Mouse (Mus musculus): ENCODE results near the gene Necab3. TPM values are rescaled to one million over a fixed set of nuclear protein-coding genes. Genes with fewer than 3 reads are reported as not detected.

Necab3 gene
- polyA plus RNA-seq, 1 experiment from 2014 or later: 2.5 TPM

DNA sequence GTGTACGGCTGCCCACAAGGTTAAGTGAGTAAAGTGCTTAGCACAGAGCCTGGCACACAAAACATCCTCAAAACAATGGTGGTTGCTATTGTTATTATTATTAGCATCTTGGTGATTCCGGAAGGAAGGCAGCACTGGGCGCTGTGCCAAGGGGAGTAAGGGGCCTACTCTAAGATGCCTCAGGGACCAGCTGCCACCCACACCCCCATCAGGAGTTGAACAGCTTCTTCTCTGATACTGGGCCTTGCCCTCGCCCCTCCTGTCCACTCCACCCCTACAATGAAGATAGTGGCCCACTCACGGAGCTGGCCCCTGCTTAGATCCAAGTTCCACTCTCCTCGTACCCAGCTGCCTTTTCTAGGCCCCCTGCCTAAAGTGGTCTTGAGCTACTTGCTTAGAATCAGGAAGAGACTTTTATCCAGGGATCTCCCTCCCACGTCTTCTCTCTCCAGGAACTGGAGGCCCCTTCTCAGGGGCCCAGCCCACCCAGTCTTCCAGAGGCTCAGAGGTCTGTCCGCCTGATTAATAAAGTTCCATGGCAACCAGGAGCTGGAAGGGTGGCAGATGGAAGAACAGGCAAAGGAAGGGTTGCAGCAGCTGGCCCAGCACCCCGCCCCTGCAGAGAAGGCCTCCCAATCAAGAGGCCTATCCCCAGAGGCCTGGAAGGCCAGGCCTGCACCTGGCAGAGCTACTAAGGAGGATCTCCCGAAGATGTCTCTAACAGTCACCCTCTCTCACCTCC, 9.8 kb upstream of the Necab3 start:
- peaks cover 40% of the 10 kb centered on the region for H3K4me1 ChIP-seq (ENCODE audit: control insufficient read depth, insufficient read depth, low read length)
- peak; percentile 13; the same call in 1 of the 2 replicates for ATAC-seq (ENCODE audit: low FRiP score, low TSS enrichment)
- peak overlapping the region; percentile 88 for H3K9ac ChIP-seq (ENCODE audit: low read depth, low read length)

DNA sequence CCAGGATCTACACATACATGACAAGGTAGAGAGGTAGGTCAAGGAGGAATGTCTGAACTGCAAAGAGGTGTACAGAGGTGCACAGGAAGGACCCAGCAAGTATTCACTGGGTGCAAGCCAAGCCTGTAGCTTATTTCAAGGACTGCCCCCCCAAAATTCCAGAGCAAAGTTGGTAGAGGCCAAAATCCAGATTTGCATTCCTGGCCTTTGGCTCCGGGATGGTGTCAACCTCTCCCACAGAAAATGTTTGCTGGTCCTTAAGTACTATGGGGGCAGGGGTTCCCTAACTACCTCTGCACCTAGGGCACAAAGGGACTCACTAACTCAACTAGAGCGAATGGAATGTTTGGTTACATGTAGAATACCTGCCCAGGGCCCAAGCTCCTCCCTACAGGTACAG, 9.1 kb upstream of the Necab3 start:
- H3K4me3 ChIP-seq (ENCODE audit: low read length): peak overlapping the region; percentile 76
- H3K27me3 ChIP-seq (ENCODE audit: control insufficient read depth, insufficient read depth, low read length): no peaks in the 10 kb centered on the region
- no peaks in the 10 kb centered on the region for H3K9me3 ChIP-seq (ENCODE audit: control insufficient read depth, low read length)
- H3K9ac ChIP-seq (ENCODE audit: low read depth, low read length): peak overlapping the region; percentile 88; the same call in 1 of the 2 replicates
- peaks cover 40% of the 10 kb centered on the region for H3K4me1 ChIP-seq (ENCODE audit: control insufficient read depth, insufficient read depth, low read length)
- H3K4me2 ChIP-seq (replicated peaks; ENCODE audit: low read depth, low read length): peak overlapping the region; percentile 55
- peaks cover 17% of the 10 kb centered on the region for H3K36me3 ChIP-seq (ENCODE audit: control insufficient read depth, insufficient read depth, low read length)
- no peak for ATAC-seq (ENCODE audit: low FRiP score, low TSS enrichment)
- H3K27ac ChIP-seq (ENCODE audit: low read depth, low read length): peak overlapping the region; percentile 77; the same call in 1 of the 2 replicates
- WGBS: 68% methylated on average over 2 of the region's 2 CpGs

More for the DNA sequence above, 9.8 kb upstream of the Necab3 start:
- no peaks in the 10 kb centered on the region for H3K27me3 ChIP-seq (ENCODE audit: control insufficient read depth, insufficient read depth, low read length)
- peak overlapping the region; percentile 76 for H3K4me3 ChIP-seq (ENCODE audit: low read length)
- H3K36me3 ChIP-seq (ENCODE audit: control insufficient read depth, insufficient read depth, low read length): peaks cover 10% of the 10 kb centered on the region; the same call in 1 of the 2 replicates
- H3K27ac ChIP-seq (ENCODE audit: low read depth, low read length): peak overlapping the region; percentile 77
- WGBS: 19% methylated on average over 10 of the region's 10 CpGs
- H3K9me3 ChIP-seq (ENCODE audit: control insufficient read depth, low read length): no peaks in the 10 kb centered on the region
- peak overlapping the region; percentile 55 for H3K4me2 ChIP-seq (replicated peaks; ENCODE audit: low read depth, low read length)

DNA sequence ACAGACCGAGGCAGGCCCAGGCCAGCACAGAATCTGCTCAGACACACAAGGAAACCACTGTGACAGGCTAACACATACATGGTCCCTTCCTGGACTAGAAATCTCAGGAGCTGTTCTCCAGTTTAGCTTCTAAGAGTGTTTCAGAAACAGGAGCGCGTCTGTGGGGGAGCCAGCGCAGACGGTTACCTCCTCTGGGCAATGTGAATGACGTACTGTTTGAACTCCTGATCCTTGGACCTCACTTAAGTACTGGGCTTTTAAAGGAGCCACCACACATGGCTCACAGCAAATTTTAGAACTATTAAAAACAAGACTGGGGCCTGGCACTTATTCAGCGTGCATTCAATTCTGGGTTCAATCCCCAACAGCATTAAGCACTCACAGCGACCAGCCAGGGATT, 8.0 kb upstream of the Necab3 start:
- WGBS: 37% methylated on average over 8 of the region's 8 CpGs
- no peak overlapping the region for H3K4me3 ChIP-seq (ENCODE audit: low read length)
- 0 out of 2 replicates have a peak overlapping the region, but pooled peaks have one; percentile 8 for H3K9ac ChIP-seq (ENCODE audit: low read depth, low read length)

DNA sequence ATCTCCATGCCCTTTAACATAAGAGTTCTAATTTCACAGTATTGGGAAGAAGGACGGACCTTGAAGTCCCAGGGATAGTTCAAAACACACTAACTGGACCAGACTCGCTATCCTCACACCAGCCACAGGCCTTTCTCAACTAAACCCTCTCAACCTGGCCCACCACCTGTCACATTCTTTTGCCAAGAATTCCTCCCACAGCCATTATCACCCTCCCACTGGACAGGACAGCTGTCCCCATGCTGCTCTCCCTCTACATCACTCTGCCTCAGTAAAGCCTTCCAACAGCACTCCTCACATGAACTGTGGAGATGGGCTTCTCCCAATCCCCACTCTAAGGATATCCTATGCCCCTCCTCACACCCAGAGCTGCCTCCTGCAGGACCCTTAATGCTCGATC, 6.9 kb upstream of the Necab3 start:
- H3K9ac ChIP-seq (ENCODE audit: low read depth, low read length): no peak overlapping the region
- H3K36me3 ChIP-seq (ENCODE audit: control insufficient read depth, insufficient read depth, low read length): peaks cover 35% of the 10 kb centered on the region
- no peak for ATAC-seq (ENCODE audit: low FRiP score, low TSS enrichment)
- H3K4me1 ChIP-seq (ENCODE audit: control insufficient read depth, insufficient read depth, low read length): peaks cover 33% of the 10 kb centered on the region
- H3K4me3 ChIP-seq (ENCODE audit: low read length): no peak overlapping the region
- H3K27ac ChIP-seq (ENCODE audit: low read depth, low read length): no peak overlapping the region
- H3K4me2 ChIP-seq (replicated peaks; ENCODE audit: low read depth, low read length): no peak overlapping the region
- no peaks in the 10 kb centered on the region for H3K9me3 ChIP-seq (ENCODE audit: control insufficient read depth, low read length)
- WGBS: 57% methylated on average over 3 of the region's 3 CpGs
- H3K27me3 ChIP-seq (ENCODE audit: control insufficient read depth, insufficient read depth, low read length): no peaks in the 10 kb centered on the region

More for the DNA sequence above, 8.0 kb upstream of the Necab3 start:
- no peaks in the 10 kb centered on the region for H3K9me3 ChIP-seq (ENCODE audit: control insufficient read depth, low read length)
- H3K27ac ChIP-seq (ENCODE audit: low read depth, low read length): no peak overlapping the region; the same call in 1 of the 2 replicates
- peaks cover 25% of the 10 kb centered on the region for H3K36me3 ChIP-seq (ENCODE audit: control insufficient read depth, insufficient read depth, low read length)
- no peaks in the 10 kb centered on the region for H3K27me3 ChIP-seq (ENCODE audit: control insufficient read depth, insufficient read depth, low read length)
- no peak overlapping the region for H3K4me2 ChIP-seq (replicated peaks; ENCODE audit: low read depth, low read length)
- H3K4me1 ChIP-seq (ENCODE audit: control insufficient read depth, insufficient read depth, low read length): peaks cover 40% of the 10 kb centered on the region
- no peak for ATAC-seq (ENCODE audit: low FRiP score, low TSS enrichment)

DNA sequence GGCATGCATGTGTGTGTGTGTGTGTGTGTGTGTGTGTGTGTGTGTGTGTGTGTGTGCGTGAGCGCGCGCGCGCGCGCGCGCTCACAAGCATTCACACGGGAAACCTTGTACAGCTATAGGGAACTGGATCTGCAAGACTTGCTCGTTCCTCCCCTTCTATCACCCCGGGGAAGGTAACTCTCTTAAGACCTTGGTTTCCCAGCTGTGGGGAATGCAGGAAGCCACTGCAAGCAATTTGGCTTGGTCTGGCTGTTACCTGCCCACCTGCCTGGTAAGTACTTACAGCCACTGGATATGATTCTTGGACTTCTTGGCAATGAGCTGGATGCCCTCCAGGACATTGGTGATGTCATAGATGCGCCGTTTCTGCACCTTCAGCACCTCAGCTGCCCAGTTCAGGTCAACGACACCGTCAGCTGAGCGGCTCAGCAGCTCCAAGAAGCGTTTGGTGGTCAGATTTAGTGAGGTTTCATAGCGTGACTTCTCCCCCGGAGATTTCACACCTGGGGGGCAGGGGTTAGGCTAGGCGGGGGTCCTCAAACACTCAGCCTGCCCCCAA, 5.0 kb upstream of the Necab3 start:
- H3K4me3 ChIP-seq (ENCODE audit: low read length): no peak overlapping the region
- peaks cover 38% of the 10 kb centered on the region for H3K36me3 ChIP-seq (ENCODE audit: control insufficient read depth, insufficient read depth, low read length)

DNA sequence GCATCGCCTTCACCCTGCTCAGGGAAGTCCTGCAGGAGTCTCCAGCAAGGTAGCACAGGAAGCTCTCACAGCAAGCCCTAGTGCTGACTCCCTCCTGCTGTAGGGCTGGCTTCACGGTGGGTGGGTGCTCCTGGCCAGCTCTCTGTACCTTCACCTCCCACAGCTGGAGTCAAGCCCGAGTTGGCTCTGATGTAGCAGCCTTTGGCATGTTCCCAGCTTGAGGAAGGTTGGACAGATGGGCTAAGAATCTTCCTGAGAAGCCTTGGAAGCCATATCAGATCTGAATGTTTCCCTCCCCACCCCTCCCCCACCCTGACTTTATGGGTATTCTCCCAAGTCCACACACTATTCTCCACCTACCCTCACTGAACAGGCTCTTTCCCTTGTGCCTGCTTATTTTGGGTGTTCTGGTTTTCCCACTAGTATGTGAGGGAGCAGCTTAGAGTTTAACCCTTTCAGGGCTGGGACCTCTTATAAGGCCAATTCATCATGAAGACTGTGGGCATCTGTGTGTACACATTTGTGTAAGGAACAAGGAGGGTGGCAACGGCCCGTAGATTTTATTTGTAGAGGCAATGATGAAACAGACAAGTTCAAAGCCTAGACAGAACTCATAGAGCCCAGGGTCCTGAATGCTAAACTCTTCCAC, 1.4 kb downstream of the Necab3 start:
- Histone ChIP-seq H3K9me3 (ENCODE audit: control insufficient read depth, low read length) (no peaks in the 10 kb centered on the region), H3K27ac (ENCODE audit: low read depth, low read length) (no peak overlapping the region), H3K36me3 (ENCODE audit: control insufficient read depth, insufficient read depth, low read length) (peaks cover 17% of the 10 kb centered on the region), H3K27me3 (ENCODE audit: control insufficient read depth, insufficient read depth, low read length) (peaks cover 6% of the 10 kb centered on the region; the same call in 1 of the 2 replicates), H3K4me2 (replicated peaks; ENCODE audit: low read depth, low read length) (no peak overlapping the region), H3K9ac (ENCODE audit: low read depth, low read length) (no peak overlapping the region; the same call in 1 of the 2 replicates), H3K4me3 (ENCODE audit: low read length) (no peak overlapping the region), H3K4me1 (ENCODE audit: control insufficient read depth, insufficient read depth, low read length) (peaks cover 6% of the 10 kb centered on the region; the same call in 1 of the 2 replicates)
- WGBS: 49% methylated on average over 5 of the region's 5 CpGs
- no peak for ATAC-seq (ENCODE audit: low FRiP score, low TSS enrichment)

More for the DNA sequence above, 5.0 kb upstream of the Necab3 start:
- Histone ChIP-seq H3K27ac (ENCODE audit: low read depth, low read length) (no peak overlapping the region), H3K27me3 (ENCODE audit: control insufficient read depth, insufficient read depth, low read length) (no peaks in the 10 kb centered on the region), H3K9me3 (ENCODE audit: control insufficient read depth, low read length) (no peaks in the 10 kb centered on the region), H3K9ac (ENCODE audit: low read depth, low read length) (no peak overlapping the region), H3K4me1 (ENCODE audit: control insufficient read depth, insufficient read depth, low read length) (peaks cover 30% of the 10 kb centered on the region), H3K4me2 (replicated peaks; ENCODE audit: low read depth, low read length) (no peak overlapping the region)
- 82% methylated on average over 22 of the region's 22 CpGs for WGBS
- ATAC-seq (ENCODE audit: low FRiP score, low TSS enrichment): no peak

DNA sequence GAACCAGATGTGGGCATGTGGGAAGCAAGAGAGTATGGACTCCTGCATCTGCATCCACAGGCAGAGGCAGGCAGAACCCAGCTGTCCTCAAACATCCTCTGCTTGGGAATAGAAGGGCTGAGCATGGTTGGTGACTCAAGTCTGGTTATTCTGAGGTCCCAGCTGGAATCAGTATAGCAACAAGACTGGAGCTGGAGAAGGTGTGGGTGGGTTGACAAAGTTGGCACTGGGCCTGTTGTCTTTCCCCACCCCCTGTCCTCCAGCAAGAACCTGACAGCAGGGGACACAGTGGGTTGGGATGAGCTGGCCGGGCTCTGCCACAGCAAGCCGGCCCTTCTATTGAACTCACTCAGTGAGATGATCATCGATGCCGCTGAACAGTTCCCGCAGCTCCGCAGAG, 3.5 kb downstream of the Necab3 start:
- Histone ChIP-seq H3K27ac (ENCODE audit: low read depth, low read length) (no peak overlapping the region), H3K4me1 (ENCODE audit: control insufficient read depth, insufficient read depth, low read length) (peaks cover 6% of the 10 kb centered on the region; the same call in 1 of the 2 replicates), H3K27me3 (ENCODE audit: control insufficient read depth, insufficient read depth, low read length) (peaks cover 26% of the 10 kb centered on the region), H3K4me3 (ENCODE audit: low read length) (no peak overlapping the region), H3K9me3 (ENCODE audit: control insufficient read depth, low read length) (no peaks in the 10 kb centered on the region), H3K36me3 (ENCODE audit: control insufficient read depth, insufficient read depth, low read length) (no peaks in the 10 kb centered on the region), H3K4me2 (replicated peaks; ENCODE audit: low read depth, low read length) (no peak overlapping the region), H3K9ac (ENCODE audit: low read depth, low read length) (no peak overlapping the region)
- ATAC-seq (ENCODE audit: low FRiP score, low TSS enrichment): no peak
- 91% methylated on average over 6 of the region's 6 CpGs for WGBS

DNA sequence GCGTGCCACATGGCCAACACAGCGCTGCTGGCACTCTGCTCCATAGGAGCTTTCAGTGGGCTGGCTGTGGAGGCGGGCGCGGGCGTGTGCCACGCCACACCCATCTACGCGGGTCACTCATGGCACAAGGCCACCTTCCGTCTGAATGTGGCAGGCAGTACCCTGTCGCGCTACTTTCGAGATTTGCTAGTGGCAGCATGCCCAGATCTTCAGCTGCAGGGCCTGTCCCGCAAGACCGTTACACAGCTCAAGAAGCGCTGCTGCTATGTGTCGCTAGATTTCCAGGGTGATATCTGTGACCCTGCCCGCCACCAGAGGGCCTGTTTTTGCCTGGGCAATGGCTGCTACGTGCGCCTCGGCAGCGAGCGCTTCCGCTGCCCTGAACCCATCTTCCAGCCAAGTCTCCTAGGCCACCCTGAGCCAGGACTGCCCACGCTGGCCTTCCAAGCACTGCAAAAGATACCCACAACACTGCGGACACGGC, 6.2 kb downstream of the Necab3 start:
- no peak overlapping the region for H3K9ac ChIP-seq (ENCODE audit: low read depth, low read length)
- H3K9me3 ChIP-seq (ENCODE audit: control insufficient read depth, low read length): no peaks in the 10 kb centered on the region
- no peak overlapping the region for H3K27ac ChIP-seq (ENCODE audit: low read depth, low read length)
- WGBS: 32% methylated on average over 27 of the region's 27 CpGs
- H3K4me3 ChIP-seq (ENCODE audit: low read length): peak overlapping the region; percentile 12; the same call in 1 of the 2 replicates
- H3K4me2 ChIP-seq (replicated peaks; ENCODE audit: low read depth, low read length): peak overlapping the region; percentile 27
- H3K36me3 ChIP-seq (ENCODE audit: control insufficient read depth, insufficient read depth, low read length): no peaks in the 10 kb centered on the region
- peaks cover 10% of the 10 kb centered on the region for H3K4me1 ChIP-seq (ENCODE audit: control insufficient read depth, insufficient read depth, low read length)
- ATAC-seq (ENCODE audit: low FRiP score, low TSS enrichment): peak; percentile 16; the same call in 1 of the 2 replicates
- peaks cover 32% of the 10 kb centered on the region for H3K27me3 ChIP-seq (ENCODE audit: control insufficient read depth, insufficient read depth, low read length)

All from kidney, embryonic 14.5 days (tissue).